Mouse (Mus musculus) thymus, adult 2 months (tissue): ENCODE data around the gene Sstr2.

ENCODE experiments used
- CTCF ChIP-seq: fragments of 200-500 bp; IDR thresholded peaks from 2 replicates; pipeline ENCODE4 v1.5.1; 2012; ENCODE audit warnings: mild to moderate bottlenecking, control low read depth, low read length, moderate library complexity, borderline replicate concordance; ENCODE audit not compliant: control insufficient read depth, poor library complexity, insufficient read depth; ENCODE audit errors: extremely low read depth
- POLR2A ChIP-seq: fragments of 200-500 bp; IDR thresholded peaks from 2 replicates; pipeline ENCODE4 v1.6.1; 2012; ENCODE audit warnings: mild to moderate bottlenecking, low read length, control low read depth, moderate library complexity; ENCODE audit not compliant: control insufficient read depth, poor library complexity, insufficient read depth; ENCODE audit errors: extremely low read depth

DNA sequence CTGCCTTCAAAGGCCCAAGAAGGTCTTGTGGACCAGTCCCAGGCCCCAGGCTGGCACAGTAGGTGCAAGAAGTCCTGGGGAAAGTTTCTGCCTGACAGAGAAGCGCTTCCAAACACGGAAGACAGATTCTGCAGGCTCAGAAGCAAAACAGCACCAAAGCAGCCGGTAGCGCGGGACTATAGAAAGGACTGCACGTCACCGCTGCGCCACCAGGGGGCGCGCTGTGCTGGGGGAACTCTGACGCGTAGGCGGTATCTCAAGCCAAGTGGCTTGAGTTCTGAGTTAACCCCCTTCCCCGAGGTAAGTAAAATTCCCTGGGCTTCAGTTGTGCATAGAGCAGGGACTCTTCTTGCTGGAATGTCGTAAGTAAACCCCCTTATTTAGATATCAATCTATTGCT, 29.0 kb downstream of the Sstr2 start:
- TF ChIP-seq CTCF (peak; percentile 99), POLR2A (no peak)
